Mouse (Mus musculus) adipocyte (in vitro differentiated cells): ENCODE data around the gene Alg9.

Experiments used
- DNase-seq: peaks from one replicate; pipeline ENCODE4 v3.0.0-alpha.2; 2016; ENCODE audit warnings: low spot score

The Alg9 gene

GRCm38 (mm10) chr9:50774991-50775612 is at the start of gene Alg9, which contains the start of gene 1110032A03Rik:
Gene Alg9 (plus strand): TSS chr9:50775019.
Gene 1110032A03Rik (minus strand): TSS chr9:50775520.
- DNase-seq, result peak; percentile 86

GRCm38 (mm10) chr9:50725921-50726590 is 48.8 kb upstream of the Alg9 start:
- DNase-seq, result peak; percentile 72

GRCm38 (mm10) chr9:50727171-50727924 is 47.5 kb upstream of the Alg9 start:
- peak; percentile 56 for DNase-seq

GRCm38 (mm10) chr9:50727925-50728651 is 46.7 kb upstream of the Alg9 start:
- peak; percentile 80 for DNase-seq

- peak; percentile 29 for DNase-seq
Observed at GRCm38 (mm10) chr9:50729600-50729999, 45.2 kb upstream of the Alg9 start.

GRCm38 (mm10) chr9:50732560-50732959 is 42.3 kb upstream of the Alg9 start:
- DNase-seq, result no peak

- peak; percentile 81 for DNase-seq
Observed at GRCm38 (mm10) chr9:50734989-50735388, 39.8 kb upstream of the Alg9 start.

- DNase-seq, result no peak
Observed at GRCm38 (mm10) chr9:50738914-50739870, 35.6 kb upstream of the Alg9 start, which contains the start of gene Dixdc1. Gene Dixdc1 (minus strand): TSS chr9:50739517.

- DNase-seq, result no peak
Observed at GRCm38 (mm10) chr9:50740867-50741784, 33.7 kb upstream of the Alg9 start.

- DNase-seq, result no peak
Observed at GRCm38 (mm10) chr9:50742261-50742660, 32.6 kb upstream of the Alg9 start.

- DNase-seq, result no peak
Observed at GRCm38 (mm10) chr9:50742744-50743143, 32.1 kb upstream of the Alg9 start.

GRCm38 (mm10) chr9:50745806-50746205 is 29.0 kb upstream of the Alg9 start:
- no peak for DNase-seq

GRCm38 (mm10) chr9:50746214-50746677 is 28.6 kb upstream of the Alg9 start, which contains the start of gene 2310030G06Rik:
Gene 2310030G06Rik (minus strand): TSS chr9:50746536.
- no peak for DNase-seq

GRCm38 (mm10) chr9:50750706-50751105 is 24.1 kb upstream of the Alg9 start:
- DNase-seq, result no peak

- DNase-seq, result no peak
Observed at GRCm38 (mm10) chr9:50751323-50751722, 23.5 kb upstream of the Alg9 start, which contains the start of gene Cryab. Gene Cryab (plus strand): TSS chr9:50751325.

- no peak for DNase-seq
Observed at GRCm38 (mm10) chr9:50752054-50752602, 22.7 kb upstream of the Alg9 start, which contains the start of gene Hspb2. Gene Hspb2 (minus strand): TSS chr9:50752354.

- peak; percentile 88 for DNase-seq
Observed at GRCm38 (mm10) chr9:50752784-50753615, 21.8 kb upstream of the Alg9 start.

GRCm38 (mm10) chr9:50753947-50754346 is 20.9 kb upstream of the Alg9 start:
- no peak for DNase-seq
